Mouse (Mus musculus) ES-Bruce4 (cell line): ENCODE measurements at regions not wholly inside any gene's neighbourhood (a gene's known extent, or its start where the extent isn't known, plus 50 kb on each side); places are given as distances from the start of the nearest gene placed in this dataset.

Experiments
- CTCF ChIP-seq: IDR thresholded peaks from one replicate; pipeline ENCODE4 v1.8.1; 2011; ENCODE audit warnings: low read depth, low read length
- EP300 ChIP-seq: IDR thresholded peaks from 2 replicates; pipeline ENCODE4 v1.6.1; 2011; ENCODE audit warnings: low read depth, low read length; ENCODE audit not compliant: insufficient read depth
- POLR2A ChIP-seq: IDR thresholded peaks from one replicate; pipeline ENCODE4 v1.8.1; 2011; ENCODE audit warnings: low read length; ENCODE audit not compliant: insufficient read depth

DNA sequence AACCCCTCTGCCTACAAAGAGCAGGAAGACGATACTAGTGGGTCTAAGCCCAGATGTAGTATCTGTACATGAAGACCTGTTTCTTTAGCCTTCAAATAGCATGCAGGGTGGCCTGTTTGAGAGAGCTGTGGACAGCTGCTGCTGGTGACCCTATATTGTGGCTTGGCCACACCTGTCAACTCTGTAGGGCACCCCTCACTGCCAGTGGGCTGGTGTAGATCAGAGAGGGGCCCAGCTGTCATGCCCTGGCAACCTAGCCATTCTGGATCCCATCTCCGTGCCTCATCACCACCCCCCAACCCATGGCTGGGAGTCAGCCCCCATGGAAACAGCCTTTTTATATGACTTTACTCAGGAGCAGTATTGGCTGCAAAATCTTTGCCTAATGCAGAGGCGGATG, 160.2 kb upstream of the Ncam1 start:
- TF ChIP-seq CTCF = no peak
- TF ChIP-seq EP300 = no peak
- TF ChIP-seq POLR2A = no peak
